Mouse (Mus musculus) heart, postnatal 4 days (tissue): ENCODE data around the gene Tmem165. TPM values are rescaled to one million over a fixed set of nuclear protein-coding genes. Genes with fewer than 3 reads are reported as not detected.

ENCODE experiments used
- DNase-seq: peaks from one replicate; pipeline ENCODE4 v3.0.0; 2021
- total RNA-seq, 2 experiments: library from RNA; stranded (reverse); gene quantifications; 2 replicates each; pipeline ENCODE4 v1.2.3; 2021

Tmem165 gene
- total RNA-seq, 2 experiments from 2014 or later: 49.4 to 50.4 TPM

GRCm38 (mm10) chr5:76246539-76246938, 62.9 kb downstream of the Tmem165 start:
- DNase-seq: no peak

DNA sequence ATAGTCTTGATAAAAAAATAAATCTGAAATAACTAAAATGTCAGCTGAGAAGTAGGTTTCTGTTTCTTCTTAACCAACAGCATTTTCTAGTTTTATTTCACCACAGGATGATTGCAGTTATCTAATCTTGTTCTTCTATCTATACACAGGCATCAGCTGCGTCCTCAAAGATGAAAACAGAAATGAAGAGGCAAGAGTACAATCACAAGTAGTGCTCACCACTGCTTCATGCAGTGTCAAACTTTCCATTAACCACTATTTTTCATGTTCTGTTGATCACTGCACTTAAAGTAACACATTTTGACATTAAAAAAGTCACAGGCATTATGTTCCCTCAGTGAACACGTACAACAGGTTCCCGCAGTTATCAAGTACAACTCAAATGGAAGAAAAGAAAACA, 67.3 kb downstream of the Tmem165 start:
- no peak for DNase-seq

Other genes with a start within 250 kb of the Tmem165 start
- 100 to 1,000 TPM; 115 to 119 TPM for gene Kdr, start 205.4 kb upstream of the Tmem165 start, total RNA-seq
- 10 to 100 TPM; 20.8 to 23.7 TPM for gene Srd5a3, start 43.6 kb upstream of the Tmem165 start, total RNA-seq
- gene Clock, start 120.9 kb downstream of the Tmem165 start, total RNA-seq: 10 to 100 TPM; 37.1 to 38.9 TPM
- gene Pdcl2, start 147.3 kb downstream of the Tmem165 start, total RNA-seq: not detected
- gene Nmu, start 179.9 kb downstream of the Tmem165 start, total RNA-seq: not detected